Mouse (Mus musculus): ENCODE data around the gene Bach2. TPM values are rescaled to one million over a fixed set of nuclear protein-coding genes. Genes with fewer than 3 reads are reported as not detected.

Gene Bach2
- total RNA-seq, 1 experiment from 2014 or later: 7.1 TPM

DNA sequence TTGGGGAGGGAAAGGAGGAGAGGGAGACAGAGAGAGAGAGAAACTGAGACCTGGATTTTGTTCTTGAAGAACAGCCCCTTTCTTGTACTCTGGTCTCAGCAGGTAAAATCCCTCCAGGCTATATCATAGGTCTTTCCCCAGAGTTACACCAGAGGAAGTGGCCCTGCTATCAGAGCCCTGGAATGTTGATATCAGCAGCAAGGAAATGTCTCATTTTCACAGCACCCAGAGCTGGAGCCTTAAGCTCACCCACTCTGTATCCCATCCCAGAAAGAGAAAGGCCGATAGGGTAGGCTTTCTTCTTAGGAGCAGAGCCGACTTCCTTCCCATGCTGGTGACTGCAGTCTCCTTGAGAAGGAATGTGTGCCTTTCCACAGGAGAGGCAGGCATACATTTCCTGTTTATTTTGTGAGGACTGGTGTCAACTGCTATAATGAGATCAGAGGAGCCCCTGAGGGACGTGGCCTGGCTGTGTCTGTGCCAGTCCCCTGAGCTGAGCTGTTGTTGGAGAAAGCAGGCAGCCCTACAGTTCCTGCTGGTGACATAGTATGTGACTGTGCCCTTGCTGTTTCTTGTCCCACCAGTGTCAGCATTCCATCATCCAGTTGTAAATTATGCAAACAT is 67.7 kb downstream of the Bach2 start:
- ATAC-seq (replicated peaks; ENCODE audit: insufficient number of reproducible peaks, low FRiP score, low TSS enrichment, poor library complexity, severe bottlenecking): no peak

DNA sequence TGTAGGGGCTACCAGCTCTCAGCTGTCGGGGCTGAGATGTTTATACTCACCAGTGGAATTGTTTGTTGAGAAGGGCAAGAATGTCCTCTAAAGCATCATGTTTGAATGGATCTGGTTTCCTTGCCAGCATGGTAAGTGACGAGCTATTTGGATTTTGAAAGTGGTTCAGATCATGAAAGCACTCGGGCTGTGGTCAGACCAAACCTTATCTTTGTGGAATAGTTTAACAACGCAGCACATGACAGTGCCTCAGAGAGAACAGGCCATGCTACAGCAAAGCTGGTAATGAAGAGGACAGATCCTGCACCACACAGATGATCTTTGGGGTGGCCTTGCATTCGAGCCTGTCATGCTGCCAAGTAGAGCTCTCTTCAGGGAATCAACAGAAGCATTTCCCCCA is 68.6 kb downstream of the Bach2 start:
- ATAC-seq (replicated peaks; ENCODE audit: insufficient number of reproducible peaks, low FRiP score, low TSS enrichment, poor library complexity, severe bottlenecking): no peak

DNA sequence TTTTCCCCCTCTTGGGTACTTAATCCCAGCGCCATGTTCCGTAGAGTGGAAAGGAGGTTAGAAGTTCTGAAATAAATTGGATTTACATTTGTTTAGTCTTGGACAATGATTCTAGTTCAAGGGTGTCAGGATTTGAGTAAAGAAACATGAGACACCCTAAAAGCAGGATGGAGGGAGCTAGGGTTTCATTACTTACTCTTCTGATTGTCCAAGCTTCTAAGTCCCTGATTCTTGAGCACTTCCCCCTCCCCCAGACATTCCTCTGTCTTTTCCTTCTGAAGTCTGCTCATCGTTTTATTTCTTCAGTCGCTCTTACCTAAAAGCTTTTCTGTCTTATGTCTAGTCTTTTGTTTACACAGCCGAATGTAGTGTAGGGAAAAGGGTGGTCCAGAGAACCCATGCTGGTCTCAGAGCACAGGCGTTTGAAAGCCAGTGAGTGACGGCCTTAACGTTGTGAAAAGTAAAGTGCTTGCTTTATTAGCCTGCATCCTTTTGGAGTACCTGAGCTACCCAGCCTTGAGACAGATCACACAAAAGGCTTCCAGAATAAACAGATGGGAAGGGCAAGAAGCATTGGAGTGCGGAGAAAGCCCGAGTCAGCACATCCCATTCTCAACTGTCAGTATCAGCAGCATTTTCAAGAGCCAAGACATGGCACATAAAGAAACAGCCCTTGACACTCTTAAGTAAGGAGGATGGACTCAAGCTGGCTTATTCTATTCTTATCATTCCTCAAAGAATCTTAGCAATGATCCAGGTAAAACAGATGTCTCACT is 73.8 kb downstream of the Bach2 start:
- ATAC-seq (replicated peaks; ENCODE audit: insufficient number of reproducible peaks, low FRiP score, low TSS enrichment, poor library complexity, severe bottlenecking): no peak

GRCm38 (mm10) chr4:32314919-32315318 is 76.3 kb downstream of the Bach2 start:
- ATAC-seq (replicated peaks; ENCODE audit: insufficient number of reproducible peaks, low FRiP score, low TSS enrichment, poor library complexity, severe bottlenecking): no peak

GRCm38 (mm10) chr4:32318608-32319007 is 80.0 kb downstream of the Bach2 start:
- ATAC-seq (replicated peaks; ENCODE audit: insufficient number of reproducible peaks, low FRiP score, low TSS enrichment, poor library complexity, severe bottlenecking): no peak

DNA sequence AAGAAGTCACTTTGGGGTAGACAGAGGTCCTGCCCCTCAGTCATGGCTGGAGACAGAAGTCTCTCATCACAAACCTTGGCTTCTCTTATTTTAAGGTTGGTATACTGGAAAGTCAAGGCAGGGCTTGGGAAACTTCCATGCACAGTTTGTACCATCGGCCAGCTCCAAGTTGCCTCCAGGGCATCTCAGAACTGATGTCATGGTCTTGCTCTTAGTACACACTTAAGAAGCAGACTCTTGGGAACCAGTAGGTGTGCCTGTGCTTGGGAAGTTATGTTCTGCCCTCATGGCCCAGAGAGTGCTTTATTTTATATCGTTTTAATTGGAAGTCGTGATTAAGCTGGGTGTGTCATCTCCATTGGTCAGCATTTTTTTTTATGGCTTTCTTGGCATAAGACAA is 80.7 kb downstream of the Bach2 start:
- ATAC-seq (replicated peaks; ENCODE audit: insufficient number of reproducible peaks, low FRiP score, low TSS enrichment, poor library complexity, severe bottlenecking): no peak

DNA sequence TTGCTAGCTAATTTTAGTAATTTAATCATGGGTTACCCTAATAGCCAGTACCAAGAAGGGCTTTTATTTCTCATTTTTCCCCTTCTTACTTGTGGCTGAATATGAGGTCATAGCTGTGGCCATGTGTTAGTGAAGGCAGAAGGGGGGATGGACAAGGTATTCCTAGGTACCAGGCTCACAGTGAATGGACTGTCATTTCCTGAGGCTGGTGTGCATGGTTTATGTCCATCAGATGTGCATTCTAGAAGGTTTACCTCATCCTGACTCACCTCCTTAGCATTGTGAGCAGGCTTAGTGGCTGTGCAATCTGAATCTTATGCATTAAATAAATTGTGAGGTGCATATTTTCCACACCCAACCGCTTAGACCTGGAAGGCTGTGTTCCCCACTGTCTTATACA is 81.4 kb downstream of the Bach2 start:
- no peak for ATAC-seq (replicated peaks; ENCODE audit: insufficient number of reproducible peaks, low FRiP score, low TSS enrichment, poor library complexity, severe bottlenecking)

DNA sequence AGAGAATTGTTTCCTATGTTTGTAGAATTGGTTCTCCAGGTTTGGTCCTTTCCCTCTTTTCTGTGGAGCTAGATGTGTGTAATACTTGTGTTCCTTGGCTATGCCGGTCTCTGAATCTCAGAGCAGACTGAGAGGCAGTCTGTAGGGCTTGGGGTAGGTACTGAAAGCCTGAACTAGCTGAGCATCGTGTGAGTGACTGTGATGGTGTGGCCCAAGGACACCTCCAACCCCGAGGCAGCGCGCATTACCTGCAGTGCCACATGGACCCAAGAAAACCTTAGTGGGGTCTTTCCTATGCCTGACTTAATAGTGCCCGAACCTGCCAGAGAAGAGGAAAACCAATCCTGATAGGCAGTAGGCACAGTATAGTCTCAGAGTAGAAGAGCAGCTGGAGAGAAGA is 85.5 kb downstream of the Bach2 start:
- no peak for ATAC-seq (replicated peaks; ENCODE audit: insufficient number of reproducible peaks, low FRiP score, low TSS enrichment, poor library complexity, severe bottlenecking)

DNA sequence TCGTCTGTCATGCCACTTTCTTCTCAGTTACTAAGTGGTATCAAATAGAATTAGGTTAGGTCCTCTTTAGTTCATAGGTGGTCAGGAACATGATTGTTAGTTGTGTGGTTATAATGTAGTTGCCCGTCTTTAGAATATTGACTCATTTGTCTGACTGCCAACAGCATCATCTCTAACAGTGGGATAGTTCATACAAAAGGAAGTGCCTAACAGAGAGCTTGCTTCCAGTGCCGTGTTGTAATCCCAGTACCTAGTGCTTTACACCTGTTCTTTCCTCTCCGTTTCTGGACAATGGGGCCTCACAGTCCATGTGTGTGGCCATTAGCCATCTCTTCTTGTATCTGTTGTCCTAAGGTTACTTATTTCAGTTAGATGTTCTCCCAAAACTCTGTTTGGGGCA is 86.4 kb downstream of the Bach2 start:
- ATAC-seq (replicated peaks; ENCODE audit: insufficient number of reproducible peaks, low FRiP score, low TSS enrichment, poor library complexity, severe bottlenecking): no peak

DNA sequence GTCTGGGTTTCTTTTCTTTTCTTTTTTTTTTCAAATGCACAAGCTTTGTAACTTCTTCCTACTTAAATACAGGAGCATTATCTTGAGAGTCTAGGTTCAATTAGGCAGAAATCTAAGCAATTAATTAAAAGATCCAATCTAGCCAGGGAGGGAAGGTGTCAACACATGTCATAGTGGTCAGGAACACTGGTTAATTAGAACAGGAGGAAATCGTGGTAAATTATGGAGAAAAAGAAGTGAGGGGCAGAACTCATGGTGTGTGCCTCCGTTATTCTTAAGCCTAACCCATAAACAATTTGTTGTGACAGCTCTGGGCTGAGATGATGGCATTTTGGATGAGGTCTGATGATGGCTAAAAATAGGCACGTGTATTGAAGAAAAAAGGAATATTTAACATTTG is 87.0 kb downstream of the Bach2 start:
- no peak for ATAC-seq (replicated peaks; ENCODE audit: insufficient number of reproducible peaks, low FRiP score, low TSS enrichment, poor library complexity, severe bottlenecking)

- ATAC-seq (replicated peaks; ENCODE audit: insufficient number of reproducible peaks, low FRiP score, low TSS enrichment, poor library complexity, severe bottlenecking): no peak
Observed at GRCm38 (mm10) chr4:32326279-32326678, 87.7 kb downstream of the Bach2 start.

DNA sequence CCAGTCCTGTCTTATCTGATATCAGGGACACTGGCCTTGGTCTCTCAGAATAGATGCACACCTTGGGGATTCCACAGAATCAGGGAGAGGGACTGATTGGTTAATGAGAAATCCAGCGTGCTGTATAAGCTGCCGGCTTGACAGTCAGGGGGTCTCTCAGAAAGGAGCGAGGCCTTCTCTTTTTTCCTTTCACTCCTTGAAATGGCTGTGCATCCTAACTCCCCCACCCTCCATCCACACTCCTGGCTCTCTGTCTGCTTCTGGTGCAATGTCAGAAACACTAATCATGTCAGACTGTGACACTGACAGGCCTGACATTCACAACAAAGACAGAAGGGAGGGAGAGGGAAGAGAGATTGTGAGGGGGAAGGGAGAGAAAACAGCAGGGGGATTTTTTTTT is 88.3 kb downstream of the Bach2 start:
- ATAC-seq (replicated peaks; ENCODE audit: insufficient number of reproducible peaks, low FRiP score, low TSS enrichment, poor library complexity, severe bottlenecking): no peak

DNA sequence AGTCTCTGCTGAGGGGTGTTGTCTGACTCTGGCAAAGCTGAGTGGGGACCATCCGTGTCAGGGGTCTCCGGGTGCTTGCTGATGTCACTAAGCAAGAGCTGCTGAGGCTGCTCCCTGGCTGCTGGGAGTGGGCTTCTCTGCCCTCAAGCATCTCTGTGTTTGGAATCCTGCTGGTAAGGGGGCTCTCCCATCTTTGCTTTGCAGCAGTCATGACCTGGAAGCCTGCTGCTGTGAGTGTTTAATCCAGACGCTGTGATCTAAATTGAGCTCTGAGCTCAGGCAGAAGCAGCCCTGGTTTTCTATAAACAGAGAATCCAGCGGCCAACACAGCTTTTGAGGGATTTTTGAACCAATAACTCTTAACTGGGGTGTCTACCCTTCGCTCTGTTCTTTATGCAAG is 89.0 kb downstream of the Bach2 start:
- no peak for ATAC-seq (replicated peaks; ENCODE audit: insufficient number of reproducible peaks, low FRiP score, low TSS enrichment, poor library complexity, severe bottlenecking)

DNA sequence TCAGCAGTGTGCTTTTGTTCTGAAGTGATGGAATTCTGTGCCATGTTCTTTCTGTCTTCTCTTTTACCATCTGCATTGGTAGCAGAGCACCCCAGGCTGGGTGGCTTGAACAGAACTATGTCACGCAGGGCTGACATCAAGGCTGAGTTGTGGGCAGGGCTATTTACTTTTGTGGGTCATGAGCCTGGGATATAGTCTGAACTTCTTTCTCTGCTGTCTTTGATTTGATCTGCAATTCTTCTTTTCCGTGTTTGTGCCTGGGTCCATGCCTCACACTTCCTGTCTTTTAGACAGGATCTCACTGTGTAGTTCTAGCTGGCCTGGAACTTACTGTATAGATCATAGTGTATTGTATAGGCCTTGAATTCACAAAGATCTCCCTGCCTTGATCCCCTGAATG is 90.0 kb downstream of the Bach2 start:
- ATAC-seq (replicated peaks; ENCODE audit: insufficient number of reproducible peaks, low FRiP score, low TSS enrichment, poor library complexity, severe bottlenecking): no peak

- ATAC-seq (replicated peaks; ENCODE audit: insufficient number of reproducible peaks, low FRiP score, low TSS enrichment, poor library complexity, severe bottlenecking): no peak
Observed at GRCm38 (mm10) chr4:32330584-32331314, 92.1 kb downstream of the Bach2 start.

DNA sequence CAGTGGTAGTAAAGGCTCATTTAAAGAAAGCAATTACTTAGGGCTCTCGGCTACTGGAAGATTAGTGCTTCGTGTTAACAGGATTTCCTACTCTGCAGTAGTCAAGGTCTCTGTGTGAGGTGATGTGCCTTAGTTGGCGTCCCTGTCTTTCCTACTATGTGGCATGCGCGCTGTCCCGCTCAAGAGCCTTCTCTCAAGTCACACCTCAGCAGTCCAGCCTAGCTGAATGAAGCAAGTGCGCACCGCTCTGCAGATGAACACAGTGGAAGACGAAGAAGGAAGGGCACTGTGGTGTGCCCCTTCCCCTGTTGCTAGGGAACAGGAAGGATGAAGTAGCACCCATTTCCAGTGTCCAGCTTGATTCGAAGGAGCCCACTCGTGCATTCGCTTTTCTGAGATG is 93.4 kb downstream of the Bach2 start:
- 0 out of 2 replicates have a peak, but pooled peaks have one; percentile 50 for ATAC-seq (replicated peaks; ENCODE audit: insufficient number of reproducible peaks, low FRiP score, low TSS enrichment, poor library complexity, severe bottlenecking)

DNA sequence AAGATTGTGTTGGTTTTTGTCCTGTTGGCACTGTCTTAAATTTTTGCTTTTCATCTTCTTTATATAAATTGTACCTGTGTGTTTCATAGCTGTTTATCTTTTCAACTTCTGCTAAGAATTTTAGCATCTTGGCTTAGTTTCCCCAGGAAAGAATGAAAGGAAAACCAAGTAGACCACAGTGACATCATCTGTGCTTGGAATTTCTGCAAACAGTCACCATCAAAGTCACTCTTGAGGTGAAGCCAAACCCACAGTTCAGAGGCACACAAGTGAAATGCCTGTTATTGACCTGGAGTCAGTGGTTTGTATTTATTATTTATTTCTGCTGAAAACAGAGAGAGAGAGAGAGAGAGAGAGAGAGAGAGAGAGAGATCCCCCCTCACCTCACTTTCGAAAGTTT is 95.5 kb downstream of the Bach2 start:
- no peak for ATAC-seq (replicated peaks; ENCODE audit: insufficient number of reproducible peaks, low FRiP score, low TSS enrichment, poor library complexity, severe bottlenecking)

GRCm38 (mm10) chr4:32334765-32335164 is 96.2 kb downstream of the Bach2 start:
- no peak for ATAC-seq (replicated peaks; ENCODE audit: insufficient number of reproducible peaks, low FRiP score, low TSS enrichment, poor library complexity, severe bottlenecking)

GRCm38 (mm10) chr4:32335659-32336058 is 97.1 kb downstream of the Bach2 start:
- peak; percentile 54 for ATAC-seq (replicated peaks; ENCODE audit: insufficient number of reproducible peaks, low FRiP score, low TSS enrichment, poor library complexity, severe bottlenecking)

- no peak for ATAC-seq (replicated peaks; ENCODE audit: insufficient number of reproducible peaks, low FRiP score, low TSS enrichment, poor library complexity, severe bottlenecking)
Observed at GRCm38 (mm10) chr4:32336642-32337041, 98.0 kb downstream of the Bach2 start.

Measured in monocyte, adult 5-6 weeks (primary cell).